Mouse (Mus musculus) hindbrain, embryonic 11.5 days (tissue): ENCODE results near the gene Glb1l2. TPM values are rescaled to one million over a fixed set of nuclear protein-coding genes. Genes with fewer than 3 reads are reported as not detected.

ENCODE experiments used
- ATAC-seq: fragments of 200-750 bp; cut with Nextera tagmentation; 2 replicates; pipeline ENCODE4 v1.8.0; 2017; ENCODE audit warnings: mild to moderate bottlenecking, moderate TSS enrichment, moderate library complexity; ENCODE audit not compliant: low FRiP score
- DNase-seq: peaks from one replicate; pipeline ENCODE4 v3.0.0-alpha.2; 2015; ENCODE audit warnings: low spot score
- H3K27ac ChIP-seq: fragments of 300-500 bp; sonication (generic); 2 replicates; pipeline ENCODE4 v1.5.1; 2014; ENCODE audit warnings: mild to moderate bottlenecking, low read depth, low read length
- H3K27me3 ChIP-seq: fragments of 300-500 bp; sonication (generic); 2 replicates; pipeline ENCODE4 v1.6.1; 2014; ENCODE audit warnings: mild to moderate bottlenecking, low read length, moderate library complexity, mixed read lengths; ENCODE audit not compliant: control insufficient read depth, insufficient read depth
- H3K36me3 ChIP-seq: fragments of 300-500 bp; sonication (generic); 2 replicates; pipeline ENCODE4 v1.6.1; 2014; ENCODE audit warnings: mild to moderate bottlenecking, low read length, moderate library complexity, mixed read lengths; ENCODE audit not compliant: control insufficient read depth, insufficient read depth
- H3K4me1 ChIP-seq: fragments of 300-500 bp; sonication (generic); replicated peaks from 2 replicates; pipeline ENCODE4 v1.6.1; 2014; ENCODE audit warnings: low read length, mixed read lengths; ENCODE audit not compliant: control insufficient read depth, insufficient read depth
- H3K4me2 ChIP-seq: fragments of 300-500 bp; sonication (generic); replicated peaks from 2 replicates; pipeline ENCODE4 v1.6.1; 2014; ENCODE audit warnings: mild to moderate bottlenecking, low read depth, low read length
- H3K4me3 ChIP-seq: fragments of 300-500 bp; sonication (generic); 2 replicates; pipeline ENCODE4 v1.5.1; 2014; ENCODE audit warnings: low read depth, low read length
- H3K9ac ChIP-seq: fragments of 300-500 bp; sonication (generic); 2 replicates; pipeline ENCODE4 v1.6.1; 2014; ENCODE audit warnings: low read depth, low read length
- H3K9me3 ChIP-seq: fragments of 300-500 bp; sonication (generic); 2 replicates; pipeline ENCODE4 v1.6.1; 2016; ENCODE audit warnings: low read length; ENCODE audit not compliant: control insufficient read depth
- WGBS: fragments of 180-500 bp; shearing (Covaris S2); extraction: QIAGEN DNeasy Blood & Tissue Kit; methylation state at CpG from one replicate; pipeline ENCODE4 v1.1.7; 2014; 5-methylcytosine and 5-hydroxymethylcytosine counted together
- polyA plus RNA-seq: library from polyadenylated mRNA; unstranded; fragments of >200 nt; fragmentation: Nextera tagmentation; extraction: Ambion mirVana; gene quantifications from 2 replicates; pipeline ENCODE4 v1.2.1, GENCODE M21; 2014

Gene Glb1l2
- 3.7 and 4.5 TPM in 2 replicates for polyA plus RNA-seq

DNA sequence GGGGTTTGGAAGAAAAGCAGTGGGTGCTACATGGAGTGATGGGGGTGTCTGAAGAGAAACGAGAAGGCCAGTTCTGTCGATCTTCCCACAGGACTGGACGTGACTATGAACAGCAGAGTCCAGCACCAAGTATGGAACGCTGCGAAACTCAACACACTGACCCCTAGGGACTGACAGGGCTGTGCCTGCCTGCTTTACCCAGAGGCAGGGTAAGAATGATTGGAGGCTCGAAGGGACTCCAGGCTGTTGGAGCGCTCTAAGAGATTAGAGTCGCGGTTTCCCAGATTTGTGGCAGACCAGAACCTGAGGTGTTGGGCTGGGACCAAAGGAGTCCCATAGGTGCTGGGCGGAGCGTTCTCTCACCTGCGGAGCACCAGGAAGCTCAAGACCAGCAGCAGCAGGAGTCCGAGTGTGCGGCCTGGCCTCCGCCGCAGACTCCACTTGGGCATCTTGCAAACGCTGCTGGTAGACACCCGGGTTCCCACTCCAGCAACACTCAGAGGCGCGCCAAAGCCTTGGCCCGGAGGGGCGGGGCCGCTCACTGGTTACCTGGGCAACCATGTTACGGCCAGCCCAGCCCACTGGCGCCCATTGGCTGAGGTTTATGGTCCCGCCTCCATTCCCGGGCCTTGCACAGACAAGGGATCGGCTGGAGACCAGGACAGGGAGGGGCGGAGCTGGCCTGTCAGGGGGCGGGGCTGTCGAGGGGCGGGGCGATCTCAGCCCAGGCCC is at the start of gene Glb1l2:
TSS of gene Glb1l2 (minus strand) at position 534 of the 732 bp plus-strand sequence.
- under 1% methylated on average over 33 of the region's 33 CpGs for WGBS
- H3K36me3 ChIP-seq = no peaks in the 10 kb centered on the region
- H3K9me3 ChIP-seq = no peaks in the 10 kb centered on the region
- ATAC-seq = peak; percentile 100
- H3K4me1 ChIP-seq = no peaks in the 10 kb centered on the region
- H3K4me2 ChIP-seq = peak within 1 kb of the TSS; percentile 91
- peak within 1 kb of the TSS; percentile 58 for H3K9ac ChIP-seq
- peak within 1 kb of the TSS; percentile 48 for H3K4me3 ChIP-seq
- H3K27me3 ChIP-seq = no peaks in the 10 kb centered on the region
- H3K27ac ChIP-seq = no peak within 1 kb of the TSS; the same call in 1 of the 2 replicates
- peak; percentile 96 for DNase-seq

- no peaks in the 10 kb centered on the region for H3K27me3 ChIP-seq
- ATAC-seq = no peak
- 83% methylated on average over 3 of the region's 3 CpGs for WGBS
Observed at GRCm38 (mm10) chr9:26831089-26831488, 24.8 kb upstream of the Glb1l2 start.

GRCm38 (mm10) chr9:26819942-26820341 is 13.7 kb upstream of the Glb1l2 start:
- 84% methylated on average over 1 of the region's 1 CpGs for WGBS
- no peak for ATAC-seq
- H3K4me3 ChIP-seq = no peak overlapping the region
- H3K4me2 ChIP-seq = no peak overlapping the region
- no peaks in the 10 kb centered on the region for H3K9me3 ChIP-seq
- H3K27ac ChIP-seq = no peak overlapping the region
- H3K9ac ChIP-seq = no peak overlapping the region
- no peak for DNase-seq
- no peaks in the 10 kb centered on the region for H3K4me1 ChIP-seq
- no peaks in the 10 kb centered on the region for H3K27me3 ChIP-seq
- H3K36me3 ChIP-seq = no peaks in the 10 kb centered on the region

More at GRCm38 (mm10) chr9:26831089-26831488, 24.8 kb upstream of the Glb1l2 start:
- H3K4me1 ChIP-seq = no peaks in the 10 kb centered on the region
- H3K9ac ChIP-seq = no peak overlapping the region
- H3K36me3 ChIP-seq = no peaks in the 10 kb centered on the region
- H3K4me3 ChIP-seq = no peak overlapping the region
- no peaks in the 10 kb centered on the region for H3K9me3 ChIP-seq
- no peak overlapping the region for H3K4me2 ChIP-seq
- no peak overlapping the region for H3K27ac ChIP-seq
- DNase-seq = no peak

DNA sequence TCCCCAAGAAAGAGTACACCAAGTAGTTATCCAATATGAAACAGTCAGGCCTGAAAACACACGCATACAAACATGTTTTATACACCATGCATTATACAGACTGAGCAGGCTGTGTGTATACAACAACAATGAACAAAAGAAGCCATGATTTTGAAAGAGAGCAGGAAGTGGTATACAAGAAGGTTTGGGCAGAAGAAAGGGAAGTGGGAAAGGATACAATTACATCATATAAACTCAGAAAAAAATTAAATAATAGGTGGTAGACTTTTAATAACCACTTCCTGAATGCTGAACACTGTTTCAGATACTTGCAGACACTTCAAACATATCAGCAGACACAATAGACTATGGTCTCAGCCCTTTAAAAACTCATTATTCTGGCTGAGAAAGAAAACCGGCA is 2.5 kb upstream of the Glb1l2 start:
- no peaks in the 10 kb centered on the region for H3K36me3 ChIP-seq
- 92% methylated on average over 2 of the region's 2 CpGs for WGBS
- no peaks in the 10 kb centered on the region for H3K27me3 ChIP-seq
- no peak for ATAC-seq
- DNase-seq = no peak
- no peak overlapping the region for H3K4me2 ChIP-seq
- no peak overlapping the region for H3K27ac ChIP-seq
- no peaks in the 10 kb centered on the region for H3K9me3 ChIP-seq
- no peak overlapping the region for H3K9ac ChIP-seq
- no peak overlapping the region for H3K4me3 ChIP-seq
- H3K4me1 ChIP-seq = no peaks in the 10 kb centered on the region

DNA sequence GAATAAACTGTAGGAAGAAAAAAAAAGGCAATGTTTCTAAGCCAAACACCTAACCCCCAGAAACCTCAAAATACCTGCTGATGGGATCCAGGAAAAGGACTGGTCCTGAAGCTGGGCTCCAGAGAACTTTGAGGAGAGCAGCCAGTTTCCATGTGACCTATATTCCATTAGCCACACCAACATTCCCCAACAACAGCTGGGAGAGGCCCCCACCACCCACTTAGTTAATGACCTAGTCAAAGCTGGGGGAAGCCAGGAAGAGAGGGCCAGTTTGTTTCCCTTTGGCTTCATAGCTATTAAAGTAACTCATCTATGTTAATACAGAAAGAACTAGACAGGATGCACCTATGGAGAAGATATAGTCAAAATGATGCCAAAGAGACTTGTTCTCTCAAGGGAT is 1.9 kb downstream of the Glb1l2 start:
- Histone ChIP-seq H3K4me1 (no peaks in the 10 kb centered on the region), H3K36me3 (no peaks in the 10 kb centered on the region), H3K9me3 (no peaks in the 10 kb centered on the region), H3K9ac (no peak overlapping the region), H3K27me3 (no peaks in the 10 kb centered on the region), H3K4me2 (no peak overlapping the region), H3K4me3 (no peak overlapping the region), H3K27ac (no peak overlapping the region)
- no peak for DNase-seq
- no peak for ATAC-seq

- H3K27ac ChIP-seq = no peak overlapping the region
- H3K4me1 ChIP-seq = no peaks in the 10 kb centered on the region
- H3K36me3 ChIP-seq = no peaks in the 10 kb centered on the region
- no peaks in the 10 kb centered on the region for H3K27me3 ChIP-seq
- DNase-seq (no peak), ATAC-seq (no peak)
- no peak overlapping the region for H3K9ac ChIP-seq
- H3K4me2 ChIP-seq = no peak overlapping the region
- no peak overlapping the region for H3K4me3 ChIP-seq
- H3K9me3 ChIP-seq = no peaks in the 10 kb centered on the region
- WGBS = 95% methylated on average over 2 of the region's 2 CpGs
Observed at GRCm38 (mm10) chr9:26800357-26800756, 5.9 kb downstream of the Glb1l2 start.

DNA sequence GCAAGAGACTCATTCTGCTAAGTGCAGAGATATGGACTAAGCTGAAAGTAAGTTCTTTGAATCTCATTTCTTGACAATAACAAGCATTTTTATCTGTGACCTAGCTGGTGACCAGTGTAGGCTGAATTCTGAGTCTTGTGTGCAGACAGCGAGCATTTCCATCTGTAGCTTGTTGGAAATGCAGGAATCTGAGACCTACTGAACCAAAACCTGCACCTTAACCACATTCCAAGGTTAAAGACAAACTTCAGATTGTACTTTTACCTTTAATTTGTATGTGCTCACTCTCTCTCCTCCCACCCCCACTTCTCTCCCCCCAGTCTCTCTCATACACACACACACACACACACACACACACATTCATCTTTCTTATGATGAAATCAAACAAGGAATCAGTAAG is 7.5 kb downstream of the Glb1l2 start:
- Histone ChIP-seq H3K9me3 (no peaks in the 10 kb centered on the region), H3K36me3 (no peaks in the 10 kb centered on the region), H3K9ac (no peak overlapping the region), H3K27ac (no peak overlapping the region), H3K27me3 (no peaks in the 10 kb centered on the region), H3K4me3 (no peak overlapping the region), H3K4me1 (no peaks in the 10 kb centered on the region), H3K4me2 (no peak overlapping the region)
- WGBS = 95% methylated on average over 1 of the region's 1 CpGs
- no peak for ATAC-seq
- no peak for DNase-seq

GRCm38 (mm10) chr9:26798205-26798604 is 8.1 kb downstream of the Glb1l2 start:
- Histone ChIP-seq H3K27ac (no peak overlapping the region), H3K4me2 (no peak overlapping the region), H3K4me3 (no peak overlapping the region), H3K36me3 (no peaks in the 10 kb centered on the region), H3K9ac (no peak overlapping the region), H3K9me3 (no peaks in the 10 kb centered on the region), H3K27me3 (no peaks in the 10 kb centered on the region), H3K4me1 (no peaks in the 10 kb centered on the region)
- WGBS = 90% methylated on average over 3 of the region's 3 CpGs
- DNase-seq = no peak
- ATAC-seq = no peak

DNA sequence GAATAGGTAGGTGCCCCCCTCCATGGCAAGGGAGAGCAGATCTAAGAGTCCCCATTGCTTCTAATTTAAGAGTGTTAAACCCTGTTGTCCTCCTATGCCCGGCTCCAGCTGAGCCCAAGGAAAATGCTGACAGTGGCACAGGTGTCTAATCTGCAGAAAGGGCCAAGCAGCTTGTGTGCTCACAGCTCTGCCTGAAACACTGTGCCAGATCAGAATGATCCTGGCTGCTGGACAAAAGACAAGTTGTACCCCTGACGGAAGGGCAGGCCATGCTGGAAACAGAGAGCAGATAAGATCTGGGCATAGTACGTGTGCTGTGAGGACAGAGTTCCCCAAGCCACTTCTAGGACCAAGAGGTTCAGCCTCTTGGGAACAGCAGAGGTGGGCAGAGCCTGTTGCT is 13.4 kb downstream of the Glb1l2 start:
- no peak overlapping the region for H3K4me2 ChIP-seq
- no peaks in the 10 kb centered on the region for H3K36me3 ChIP-seq
- 82% methylated on average over 3 of the region's 3 CpGs for WGBS
- H3K9ac ChIP-seq = no peak overlapping the region
- H3K4me3 ChIP-seq = no peak overlapping the region
- ATAC-seq (no peak), DNase-seq (no peak)
- no peaks in the 10 kb centered on the region for H3K9me3 ChIP-seq
- no peaks in the 10 kb centered on the region for H3K27me3 ChIP-seq
- H3K27ac ChIP-seq = no peak overlapping the region
- no peaks in the 10 kb centered on the region for H3K4me1 ChIP-seq
